Comparison of ENCODE assay signal across 7 mouse cellular contexts in the genomic region with DNA sequence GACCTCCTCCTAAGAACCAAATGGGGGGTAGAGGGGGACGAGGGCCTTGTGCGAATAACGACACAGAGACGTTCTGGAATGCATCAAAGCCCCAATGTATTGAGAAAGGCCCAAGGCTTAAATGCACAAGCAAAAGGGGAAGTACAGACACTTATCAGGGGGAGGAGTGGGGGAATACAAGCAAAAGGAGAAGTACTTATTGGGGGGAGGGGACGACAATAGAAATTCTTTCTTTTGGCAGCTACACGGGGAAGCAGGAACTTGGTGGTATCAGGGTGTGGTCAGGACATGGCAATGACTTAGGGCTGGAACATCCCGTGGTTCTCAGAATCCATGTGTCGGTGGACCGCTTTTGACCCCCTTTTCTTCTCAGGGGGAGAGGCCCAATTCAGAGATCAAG.
DNase-seq lines count a peak whose midpoint lies in the region; TF ChIP-seq lines count a peak whose summit lies in the region.
"Not testable (repeated sequence)": the region's sequence is repeated elsewhere in the genome, so short reads cannot be mapped to it uniquely, and the experiment has no call there.

No protein-coding gene starts in this region.

- H3K4me3 ChIP-seq in MEL (ENCODE audit: control insufficient read depth in 1 of 2, insufficient read depth in 1 of 2, low read depth in 2 of 2, low read length in 2 of 2), result not testable (repeated sequence)

- not testable (repeated sequence) for H3K9ac ChIP-seq in MEL (ENCODE audit: control insufficient read depth, low read depth, low read length, poor library complexity, severe bottlenecking)

- not testable (repeated sequence) for H3K27ac ChIP-seq in MEL (ENCODE audit: control insufficient read depth, low read depth, low read length)

- DNase-seq in 416B (ENCODE audit: low read depth) (peak; percentile 46), A20 (ENCODE audit: low read depth, low spot score) (peak; percentile 32), MEL (ENCODE audit: low read depth, low spot score) (peak; percentile 60), MEL-GATA-1-ER (ENCODE audit: extremely low read depth, low read depth) (peak; percentile 35), ZHBTc4 (ENCODE audit: low read depth, low spot score) (peak; percentile 11)
- peak; percentile 19 to 34 for DNase-seq in B cell, adult 2 months
- peak; percentile 55 for DNase-seq in splenic B cell, adult 2 months (ENCODE audit: low read depth, low spot score)

- not testable (repeated sequence) for TF ChIP-seq CTCF in MEL (IDR thresholded peaks at IDR 0.05 in 2 of 3, conservative IDR thresholded peaks at IDR 0.05 in 1 of 3; ENCODE audit: control insufficient read depth in 1 of 3, insufficient read depth in 1 of 3, low read depth in 2 of 3, low read length in 3 of 3, poor library complexity in 1 of 3, severe bottlenecking in 1 of 3)

- H3K9me3 ChIP-seq in MEL (replicated peaks; ENCODE audit: insufficient read depth, low read length), result not testable (repeated sequence)

- not testable (repeated sequence) for H3K79me2 ChIP-seq in MEL (ENCODE audit: control insufficient read depth, insufficient read depth, low read length, poor library complexity)

- H3K36me3 ChIP-seq in MEL (ENCODE audit: control insufficient read depth in 1 of 2, insufficient read depth in 2 of 2, low read length in 2 of 2); splenic B cell, adult 2 months (ENCODE audit: control insufficient read depth, insufficient read depth, low read length, poor library complexity, severe bottlenecking): not testable (repeated sequence)

- H3K27me3 ChIP-seq in MEL (ENCODE audit: control insufficient read depth in 1 of 2, insufficient read depth in 2 of 2, low read length in 2 of 2); splenic B cell, adult 2 months (ENCODE audit: control insufficient read depth, insufficient read depth, low read length, poor library complexity, severe bottlenecking): not testable (repeated sequence)

- TF ChIP-seq RAD21 in MEL (IDR thresholded peaks at IDR 0.05; ENCODE audit: low read depth, low read length), result not testable (repeated sequence)

- not testable (repeated sequence) for H3K4me1 ChIP-seq in MEL (ENCODE audit: control insufficient read depth in 1 of 2, insufficient read depth in 2 of 2, low read length in 2 of 2)

- not testable (repeated sequence) for TF ChIP-seq POLR2A in MEL (IDR thresholded peaks at IDR 0.05; ENCODE audit: control insufficient read depth in 1 of 2, insufficient read depth in 1 of 2, low read depth in 1 of 2, low read length in 2 of 2, poor library complexity in 1 of 2)

- not testable (repeated sequence) for TF ChIP-seq EP300 in MEL (IDR thresholded peaks at IDR 0.05; ENCODE audit: low read depth in 1 of 2, low read length in 2 of 2)
